Mouse (Mus musculus) embryonic facial prominence, embryonic 12.5 days (tissue): ENCODE data around the gene Cep95. TPM values are rescaled to one million over a fixed set of nuclear protein-coding genes. Genes with fewer than 3 reads are reported as not detected.

ENCODE experiments used
- ATAC-seq: fragments of 200-750 bp; cut with Nextera tagmentation; 2 replicates; pipeline ENCODE4 v1.8.0; 2017; ENCODE audit not compliant: insufficient number of reproducible peaks, insufficient read depth, low FRiP score, low TSS enrichment
- H3K27ac ChIP-seq: fragments of 300-500 bp; sonication (generic); 2 replicates; pipeline ENCODE4 v1.5.1; 2016; ENCODE audit warnings: mild to moderate bottlenecking
- H3K27me3 ChIP-seq: fragments of 300-500 bp; sonication (generic); 2 replicates; pipeline ENCODE4 v1.6.1; 2016; ENCODE audit warnings: mild to moderate bottlenecking, moderate library complexity
- H3K36me3 ChIP-seq: fragments of 300-500 bp; sonication (generic); 2 replicates; pipeline ENCODE4 v1.6.1; 2016; ENCODE audit warnings: mild to moderate bottlenecking
- H3K4me1 ChIP-seq: fragments of 300-500 bp; sonication (generic); 2 replicates; pipeline ENCODE4 v1.6.1; 2016
- H3K4me2 ChIP-seq: fragments of 300-500 bp; sonication (generic); replicated peaks from 2 replicates; pipeline ENCODE4 v1.6.1; 2016; ENCODE audit warnings: mild to moderate bottlenecking, moderate library complexity
- H3K4me3 ChIP-seq: fragments of 300-500 bp; sonication (generic); 2 replicates; pipeline ENCODE4 v1.5.1; 2016; ENCODE audit warnings: mild to moderate bottlenecking
- H3K9ac ChIP-seq: fragments of 300-500 bp; sonication (generic); 2 replicates; pipeline ENCODE4 v1.6.1; 2016; ENCODE audit warnings: mild to moderate bottlenecking, moderate library complexity
- H3K9me3 ChIP-seq: fragments of 300-500 bp; sonication (generic); 2 replicates; pipeline ENCODE4 v1.6.1; 2016; ENCODE audit warnings: mild to moderate bottlenecking, moderate library complexity
- WGBS: fragments of 180-500 bp; shearing (Covaris S2); methylation state at CpG from one replicate; pipeline ENCODE4 v1.1.7; 2016; 5-methylcytosine and 5-hydroxymethylcytosine counted together
- polyA plus RNA-seq: library from polyadenylated mRNA; unstranded; fragments of >200 nt; fragmentation: Nextera tagmentation; extraction: Ambion mirVana; gene quantifications from 2 replicates; pipeline ENCODE4 v1.2.1, GENCODE M21; 2016

Gene Cep95
- polyA plus RNA-seq, 1 experiment from 2014 or later: 28.1 TPM

DNA sequence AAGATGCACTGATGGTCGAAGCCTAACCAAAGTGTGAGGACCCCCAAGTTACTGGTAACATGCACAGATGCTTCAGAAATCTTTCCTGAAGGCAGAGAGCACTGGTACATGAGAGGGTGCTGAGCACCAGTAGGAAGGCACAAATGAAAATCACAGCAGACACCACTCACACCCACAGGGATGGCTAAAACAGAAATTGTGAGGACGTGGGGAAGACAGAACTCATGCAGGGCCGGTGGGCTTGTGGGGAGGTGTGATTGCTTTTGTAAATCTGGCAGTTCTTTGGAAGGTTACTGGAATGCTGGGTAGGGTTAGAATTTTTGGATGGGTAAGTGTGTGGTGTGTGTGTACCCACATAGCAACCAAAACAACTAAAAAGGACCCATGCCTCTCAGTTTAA is 28.1 kb downstream of the Cep95 start:
- Histone ChIP-seq H3K27ac (no peak overlapping the region), H3K36me3 (peaks cover 71% of the 10 kb centered on the region), H3K9ac (no peak overlapping the region), H3K27me3 (no peaks in the 10 kb centered on the region), H3K4me1 (peaks cover 14% of the 10 kb centered on the region), H3K4me2 (no peak overlapping the region), H3K9me3 (no peaks in the 10 kb centered on the region), H3K4me3 (no peak overlapping the region)
- no peak for ATAC-seq
- 89% methylated on average over 3 of the region's 3 CpGs for WGBS

DNA sequence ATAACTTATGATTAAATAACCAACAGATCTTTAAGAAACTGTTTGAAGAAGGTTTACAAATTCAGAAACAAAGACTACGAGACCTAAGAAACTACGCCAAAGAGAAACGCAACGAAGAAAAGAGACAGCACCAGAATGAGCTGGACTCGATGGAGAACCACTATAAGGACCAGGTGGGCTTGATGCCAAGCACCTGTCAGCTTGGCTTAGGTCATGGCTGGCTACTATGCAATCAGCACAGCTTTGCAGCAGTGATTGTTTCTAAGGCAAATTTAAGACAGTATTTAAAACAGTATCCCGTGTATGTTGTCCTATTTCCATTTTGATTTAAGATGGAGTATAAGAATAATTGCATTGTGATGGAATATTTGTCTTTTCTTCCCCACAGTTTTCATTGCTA is 28.8 kb downstream of the Cep95 start:
- no peak overlapping the region for H3K27ac ChIP-seq
- H3K4me2 ChIP-seq: no peak overlapping the region
- 88% methylated on average over 6 of the region's 6 CpGs for WGBS
- H3K27me3 ChIP-seq: no peaks in the 10 kb centered on the region
- no peak overlapping the region for H3K4me3 ChIP-seq
- H3K9me3 ChIP-seq: no peaks in the 10 kb centered on the region
- H3K4me1 ChIP-seq: peaks cover 14% of the 10 kb centered on the region
- H3K9ac ChIP-seq: no peak overlapping the region
- H3K36me3 ChIP-seq: peaks cover 77% of the 10 kb centered on the region
- ATAC-seq: no peak

DNA sequence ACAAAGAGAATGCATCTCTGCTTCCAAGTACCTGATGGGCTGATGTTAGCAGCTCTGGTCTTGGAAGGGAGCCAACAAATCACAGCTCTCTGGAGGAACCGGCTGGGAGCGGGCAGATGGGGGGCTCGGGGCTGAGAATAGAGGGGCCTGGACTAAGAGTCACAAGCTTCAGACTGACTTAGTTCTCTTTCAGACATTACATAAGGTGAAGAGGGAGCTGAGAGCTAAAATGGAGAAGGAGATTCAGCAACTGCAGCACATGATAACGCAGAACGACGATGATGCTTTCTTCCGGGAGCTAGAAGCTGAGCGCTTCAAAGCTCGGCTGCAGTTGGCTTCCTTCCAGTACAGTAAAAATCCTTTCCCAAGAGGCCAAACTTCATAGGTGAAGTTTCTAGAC is 29.3 kb downstream of the Cep95 start:
- peaks cover 14% of the 10 kb centered on the region for H3K4me1 ChIP-seq
- no peak overlapping the region for H3K4me3 ChIP-seq
- peaks cover 78% of the 10 kb centered on the region for H3K36me3 ChIP-seq
- peak; percentile 69; the same call in 1 of the 2 replicates for ATAC-seq
- no peak overlapping the region for H3K4me2 ChIP-seq
- H3K9ac ChIP-seq: no peak overlapping the region
- no peak overlapping the region for H3K27ac ChIP-seq
- H3K9me3 ChIP-seq: no peaks in the 10 kb centered on the region
- 71% methylated on average over 9 of the region's 9 CpGs for WGBS
- no peaks in the 10 kb centered on the region for H3K27me3 ChIP-seq

DNA sequence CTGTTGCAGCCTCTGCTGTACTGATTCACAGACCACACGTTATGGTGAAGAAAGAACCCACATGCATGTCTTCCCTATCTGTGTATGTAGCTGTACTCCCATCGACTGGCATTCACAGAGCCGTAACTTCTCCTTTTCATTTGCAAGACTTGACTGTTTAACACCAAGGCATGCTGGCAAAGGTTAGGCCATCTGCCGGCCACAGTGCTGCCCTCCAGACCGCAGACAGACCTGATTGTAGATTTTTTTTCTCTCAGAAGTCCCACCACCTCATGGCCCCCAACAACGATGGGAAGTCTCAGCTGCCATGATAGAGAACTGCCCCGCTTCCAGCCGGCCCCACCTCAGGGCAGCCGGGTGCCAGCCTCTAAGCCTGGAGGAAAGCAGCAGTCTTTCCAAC is 30.5 kb downstream of the Cep95 start:
- Histone ChIP-seq H3K4me1 (peaks cover 11% of the 10 kb centered on the region), H3K27me3 (no peaks in the 10 kb centered on the region), H3K9ac (no peak overlapping the region), H3K36me3 (peaks cover 76% of the 10 kb centered on the region), H3K4me2 (no peak overlapping the region), H3K4me3 (no peak overlapping the region), H3K27ac (no peak overlapping the region; the same call in 1 of the 2 replicates), H3K9me3 (no peaks in the 10 kb centered on the region)
- WGBS: 85% methylated on average over 9 of the region's 9 CpGs
- ATAC-seq: no peak

DNA sequence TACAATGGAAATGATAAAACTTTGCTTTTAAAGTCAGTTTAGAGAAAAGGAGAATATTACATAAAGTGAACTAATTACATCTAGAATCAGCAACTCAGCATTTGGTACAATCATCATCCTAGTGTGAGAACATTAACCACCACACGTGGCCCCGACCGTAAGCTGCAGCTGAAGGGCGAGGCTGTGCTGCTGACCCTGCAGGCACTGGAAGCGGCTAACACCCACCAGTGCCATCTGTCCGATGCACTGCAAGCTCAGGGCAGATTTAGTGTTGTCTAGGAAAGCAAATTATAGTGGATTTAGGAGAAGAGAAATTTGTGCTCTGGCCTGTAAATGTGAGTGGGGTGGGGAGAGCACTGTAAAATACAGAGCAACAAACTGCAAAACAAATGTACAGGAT is 31.2 kb downstream of the Cep95 start:
- Histone ChIP-seq H3K36me3 (peaks cover 76% of the 10 kb centered on the region), H3K4me3 (no peak overlapping the region), H3K9ac (no peak overlapping the region), H3K27ac (no peak overlapping the region), H3K9me3 (no peaks in the 10 kb centered on the region), H3K4me2 (no peak overlapping the region), H3K4me1 (peaks cover 5% of the 10 kb centered on the region; the same call in 1 of the 2 replicates), H3K27me3 (no peaks in the 10 kb centered on the region)
- no peak for ATAC-seq
- WGBS: 83% methylated on average over 6 of the region's 6 CpGs

DNA sequence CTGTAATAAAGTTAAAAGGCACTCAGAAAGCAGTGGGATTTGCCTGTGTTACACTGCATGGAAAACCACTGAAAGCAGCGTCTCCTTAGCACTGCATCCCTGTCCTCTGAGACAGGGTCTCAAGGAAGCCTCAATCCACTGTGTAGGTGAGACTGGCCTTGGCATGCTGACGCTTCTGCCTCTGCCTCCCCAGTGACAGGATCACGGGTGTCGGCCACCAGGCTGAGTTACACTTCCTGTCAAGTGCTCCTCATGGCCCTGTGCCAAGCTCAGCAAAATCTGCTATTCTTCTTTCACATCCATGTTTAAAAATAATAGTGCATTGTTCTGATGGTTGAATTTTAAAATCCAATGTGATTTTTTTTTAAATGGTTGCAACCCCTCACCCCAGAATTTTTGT is 31.9 kb downstream of the Cep95 start:
- no peak overlapping the region for H3K4me3 ChIP-seq
- peaks cover 72% of the 10 kb centered on the region for H3K36me3 ChIP-seq
- no peaks in the 10 kb centered on the region for H3K9me3 ChIP-seq
- H3K4me2 ChIP-seq: no peak overlapping the region
- H3K9ac ChIP-seq: no peak overlapping the region
- 70% methylated on average over 4 of the region's 4 CpGs for WGBS
- no peak for ATAC-seq
- H3K27me3 ChIP-seq: no peaks in the 10 kb centered on the region
- H3K4me1 ChIP-seq: 0 out of 2 replicates have a peak, but pooled peaks cover 5% of the 10 kb centered on the region
- no peak overlapping the region for H3K27ac ChIP-seq

DNA sequence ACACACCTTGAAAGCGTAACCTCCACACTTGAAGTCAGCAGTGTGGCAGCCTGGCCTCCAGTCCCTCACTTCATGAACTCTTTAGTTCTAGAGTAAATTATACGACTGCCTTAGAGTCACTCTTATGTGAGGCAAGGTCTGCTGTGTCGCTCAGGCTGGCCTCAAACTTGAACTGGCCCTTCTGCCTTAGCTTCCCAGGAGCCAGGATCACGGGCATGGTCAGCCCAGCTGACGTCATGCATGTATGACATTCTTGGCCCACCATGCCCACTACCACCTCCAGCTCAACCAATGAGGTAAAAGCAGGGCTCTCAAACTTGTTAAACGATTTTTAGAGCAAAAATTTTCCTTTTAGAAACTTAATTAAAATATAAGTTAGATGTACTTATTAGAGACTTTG is 32.3 kb downstream of the Cep95 start:
- Histone ChIP-seq H3K27me3 (no peaks in the 10 kb centered on the region), H3K9me3 (no peaks in the 10 kb centered on the region), H3K4me1 (0 out of 2 replicates have a peak, but pooled peaks cover 5% of the 10 kb centered on the region), H3K27ac (no peak overlapping the region), H3K9ac (no peak overlapping the region), H3K36me3 (peaks cover 73% of the 10 kb centered on the region), H3K4me2 (no peak overlapping the region), H3K4me3 (no peak overlapping the region)
- no peak for ATAC-seq
- WGBS: 88% methylated on average over 6 of the region's 6 CpGs

DNA sequence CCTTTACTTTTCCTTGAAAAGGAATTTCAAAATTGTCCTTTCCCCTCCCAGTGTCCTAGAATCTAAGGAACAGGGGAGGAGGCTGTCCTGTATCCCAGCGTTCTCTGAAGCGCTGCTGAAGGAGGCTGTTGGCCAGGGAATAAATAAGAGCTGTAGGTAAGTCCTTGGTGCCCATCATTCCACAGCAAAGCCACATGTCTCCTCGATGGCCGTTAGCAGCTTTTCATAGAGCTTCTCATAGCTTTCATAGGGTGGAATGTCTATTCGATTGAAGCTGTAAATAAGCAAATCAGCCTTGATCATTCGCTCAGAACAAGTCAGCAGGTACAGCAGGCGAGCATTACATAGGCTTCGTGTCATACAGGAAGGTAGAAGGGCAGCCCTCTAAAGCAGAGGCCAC is 33.4 kb downstream of the Cep95 start:
- Histone ChIP-seq H3K27me3 (no peaks in the 10 kb centered on the region), H3K36me3 (peaks cover 69% of the 10 kb centered on the region), H3K4me3 (no peak overlapping the region), H3K4me2 (no peak overlapping the region), H3K9ac (no peak overlapping the region), H3K27ac (no peak overlapping the region), H3K4me1 (0 out of 2 replicates have a peak, but pooled peaks cover 5% of the 10 kb centered on the region), H3K9me3 (no peaks in the 10 kb centered on the region)
- 91% methylated on average over 8 of the region's 8 CpGs for WGBS
- ATAC-seq: no peak

DNA sequence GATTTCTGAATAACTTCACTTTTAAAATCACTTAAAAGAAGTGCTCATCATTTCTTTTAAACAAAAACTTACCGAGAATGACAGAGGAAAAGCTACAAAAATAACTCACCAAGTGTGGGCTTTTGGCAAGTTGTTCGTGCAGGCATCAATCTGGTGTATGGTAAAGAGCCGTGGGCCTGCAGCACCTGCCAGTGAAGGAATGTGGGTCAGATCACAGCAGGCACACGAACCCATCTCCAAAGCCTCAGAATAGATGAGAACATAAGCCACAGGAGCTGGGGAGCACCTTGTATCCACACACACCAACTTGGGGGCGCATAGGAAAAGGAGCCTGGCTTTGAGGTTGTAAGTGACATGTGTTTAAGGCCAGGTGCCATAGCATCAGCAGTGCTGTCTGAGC is 33.9 kb downstream of the Cep95 start:
- Histone ChIP-seq H3K4me3 (no peak overlapping the region), H3K4me1 (0 out of 2 replicates have a peak, but pooled peaks cover 5% of the 10 kb centered on the region), H3K9ac (no peak overlapping the region), H3K36me3 (peaks cover 70% of the 10 kb centered on the region), H3K9me3 (no peaks in the 10 kb centered on the region), H3K4me2 (no peak overlapping the region), H3K27ac (no peak overlapping the region), H3K27me3 (no peaks in the 10 kb centered on the region)
- ATAC-seq: no peak
- WGBS: 91% methylated on average over 5 of the region's 5 CpGs

DNA sequence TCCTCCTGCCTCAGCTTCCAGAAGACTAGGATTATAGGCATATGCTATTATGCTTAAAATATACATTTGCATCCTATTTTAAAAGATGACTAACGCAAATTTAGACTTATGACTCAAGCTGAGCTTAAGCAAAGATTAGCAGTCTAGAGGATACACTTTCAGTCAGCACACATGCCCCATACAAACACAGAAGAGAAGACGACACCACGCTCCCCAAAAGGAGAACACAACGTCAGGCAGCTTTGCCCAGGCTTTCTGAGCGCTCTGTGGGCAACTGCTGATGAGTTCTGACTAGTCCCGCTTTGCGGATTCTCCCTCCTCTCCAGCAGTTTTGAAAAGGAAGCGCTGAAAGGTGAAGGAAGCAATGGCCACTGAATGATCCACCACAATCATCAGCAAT is 34.7 kb downstream of the Cep95 start:
- no peak overlapping the region for H3K4me2 ChIP-seq
- no peak overlapping the region for H3K4me3 ChIP-seq
- WGBS: 96% methylated on average over 8 of the region's 8 CpGs
- no peak overlapping the region for H3K27ac ChIP-seq
- peaks cover 71% of the 10 kb centered on the region for H3K36me3 ChIP-seq
- no peak for ATAC-seq
- no peak overlapping the region for H3K9ac ChIP-seq
- H3K27me3 ChIP-seq: no peaks in the 10 kb centered on the region
- no peaks in the 10 kb centered on the region for H3K9me3 ChIP-seq
- H3K4me1 ChIP-seq: no peaks in the 10 kb centered on the region

DNA sequence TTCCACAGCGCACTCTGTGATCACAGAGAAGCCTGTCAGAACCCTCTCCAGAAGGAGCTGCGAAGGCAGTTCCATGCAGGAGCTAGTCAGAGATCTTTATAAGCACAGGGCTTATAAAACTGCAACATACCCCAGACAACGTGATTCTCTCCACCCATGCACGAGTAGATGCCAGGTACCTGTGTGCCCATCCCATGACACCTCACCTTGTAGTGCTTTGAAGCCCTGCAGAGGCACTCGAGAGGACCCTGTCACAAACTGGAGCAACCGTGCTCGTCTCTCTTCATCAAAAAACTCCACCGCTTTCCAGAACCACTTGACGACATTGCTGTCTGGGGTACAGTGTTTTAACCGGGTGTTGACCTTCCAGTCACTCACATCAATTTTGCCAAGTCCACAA is 35.4 kb downstream of the Cep95 start:
- Histone ChIP-seq H3K9ac (no peak overlapping the region), H3K9me3 (no peaks in the 10 kb centered on the region), H3K27me3 (no peaks in the 10 kb centered on the region), H3K4me2 (no peak overlapping the region), H3K27ac (no peak overlapping the region), H3K4me3 (no peak overlapping the region), H3K36me3 (peaks cover 69% of the 10 kb centered on the region), H3K4me1 (no peaks in the 10 kb centered on the region)
- ATAC-seq: no peak
- 91% methylated on average over 10 of the region's 10 CpGs for WGBS

DNA sequence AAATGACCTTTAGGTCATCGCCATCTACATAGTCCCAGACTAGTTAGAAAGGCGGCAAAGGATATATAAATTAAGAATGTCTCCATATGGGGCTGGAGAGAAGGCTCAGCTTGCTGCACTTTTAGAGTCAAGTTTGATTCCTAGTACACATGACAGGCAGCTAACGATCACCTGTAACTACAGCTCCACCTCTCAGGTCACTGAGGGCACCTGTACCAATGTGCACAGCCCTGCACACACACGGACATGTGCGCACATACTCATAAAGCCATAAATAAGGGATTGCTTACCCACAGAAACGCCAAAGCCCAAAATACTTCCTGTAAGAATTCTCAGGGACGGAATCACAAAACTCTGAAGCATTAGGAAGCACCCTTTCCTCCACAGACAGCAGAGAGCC is 39.0 kb downstream of the Cep95 start:
- Histone ChIP-seq H3K27me3 (no peaks in the 10 kb centered on the region), H3K9me3 (no peaks in the 10 kb centered on the region), H3K27ac (no peak overlapping the region), H3K4me3 (no peak overlapping the region), H3K4me1 (no peaks in the 10 kb centered on the region), H3K36me3 (peaks cover 77% of the 10 kb centered on the region), H3K4me2 (no peak overlapping the region), H3K9ac (no peak overlapping the region)
- WGBS: 92% methylated on average over 7 of the region's 7 CpGs
- no peak for ATAC-seq

DNA sequence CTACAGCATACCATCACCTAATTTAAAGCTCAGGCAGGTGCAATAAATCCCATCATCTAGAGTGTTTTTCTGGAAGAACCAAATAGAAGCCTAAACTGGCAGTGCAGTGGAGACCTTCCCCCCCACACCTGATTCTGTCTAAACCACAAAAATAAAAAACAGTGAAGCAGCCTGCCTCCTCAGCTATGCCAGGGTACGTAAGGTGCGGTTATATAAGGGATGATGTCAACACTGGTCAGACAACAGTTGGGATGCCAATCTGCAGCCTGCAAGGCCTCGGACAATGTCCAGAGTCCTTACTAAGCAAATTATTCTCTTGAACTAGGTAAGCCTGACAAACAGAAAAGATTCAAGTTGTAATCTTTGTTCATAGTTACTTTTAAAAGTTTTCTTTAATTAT is 53.0 kb downstream of the Cep95 start:
- no peaks in the 10 kb centered on the region for H3K27me3 ChIP-seq
- no peak overlapping the region for H3K4me3 ChIP-seq
- no peaks in the 10 kb centered on the region for H3K9me3 ChIP-seq
- H3K4me2 ChIP-seq: no peak overlapping the region
- H3K36me3 ChIP-seq: peaks cover 57% of the 10 kb centered on the region
- WGBS: 90% methylated on average over 3 of the region's 3 CpGs
- H3K9ac ChIP-seq: no peak overlapping the region
- no peak overlapping the region for H3K27ac ChIP-seq
- no peak for ATAC-seq
- no peaks in the 10 kb centered on the region for H3K4me1 ChIP-seq
